Mouse (Mus musculus): ENCODE data around the gene Inhbb.

DNA sequence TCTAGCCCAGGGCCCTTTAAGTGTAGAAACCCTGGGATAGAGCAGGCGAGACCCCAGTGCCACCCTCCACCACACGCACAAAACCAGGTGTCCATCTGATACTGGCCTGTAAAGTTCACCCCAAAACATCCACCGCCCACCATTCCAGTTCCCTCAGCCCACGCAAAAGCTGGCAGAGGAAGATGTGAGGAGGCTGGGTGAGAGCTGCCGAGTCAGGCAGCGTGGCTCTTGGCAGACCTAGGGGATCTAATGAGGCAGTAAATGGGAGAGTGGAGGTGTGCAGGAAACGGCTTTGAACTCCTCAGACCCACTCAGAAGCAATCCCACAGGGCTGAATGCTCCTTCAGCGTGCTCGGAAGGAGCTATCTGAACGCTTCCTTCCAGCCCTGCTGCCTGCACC lies 29.4 kb upstream of the Inhbb start:
- no peak for TF ChIP-seq POLR2A (IDR thresholded peaks at IDR 0.05; ENCODE audit: borderline replicate concordance, low read depth, low read length)
- TF ChIP-seq CTCF (IDR thresholded peaks at IDR 0.05; ENCODE audit: low read depth, low read length), result no peak
